Mouse (Mus musculus): ENCODE measurements around the gene Ankrd44.

Gene Ankrd44

GRCm38 (mm10) chr1:54882856-54883467, 43.2 kb downstream of the Ankrd44 start:
- no peak for DNase-seq

GRCm38 (mm10) chr1:54881523-54881922, 44.7 kb downstream of the Ankrd44 start:
- no peak for DNase-seq

- no peak for DNase-seq
Observed at GRCm38 (mm10) chr1:54877423-54878073, 48.6 kb downstream of the Ankrd44 start.

GRCm38 (mm10) chr1:54877014-54877413, 49.2 kb downstream of the Ankrd44 start:
- no peak for DNase-seq

- no peak for DNase-seq
Observed at GRCm38 (mm10) chr1:54874094-54874493, 52.1 kb downstream of the Ankrd44 start.

GRCm38 (mm10) chr1:54872857-54873616, 53.1 kb downstream of the Ankrd44 start:
- no peak for DNase-seq

- no peak for DNase-seq
Observed at GRCm38 (mm10) chr1:54871321-54871720, 54.9 kb downstream of the Ankrd44 start.

GRCm38 (mm10) chr1:54870634-54871033, 55.6 kb downstream of the Ankrd44 start:
- no peak for DNase-seq

- DNase-seq: no peak
Observed at GRCm38 (mm10) chr1:54867226-54867625, 59.0 kb downstream of the Ankrd44 start.

GRCm38 (mm10) chr1:54866131-54866530, 60.1 kb downstream of the Ankrd44 start:
- no peak for DNase-seq

GRCm38 (mm10) chr1:54864928-54865652, 61.1 kb downstream of the Ankrd44 start:
- no peak for DNase-seq

GRCm38 (mm10) chr1:54860361-54860760, 65.8 kb downstream of the Ankrd44 start:
- DNase-seq: no peak

- DNase-seq: no peak
Observed at GRCm38 (mm10) chr1:54859876-54860275, 66.3 kb downstream of the Ankrd44 start.

GRCm38 (mm10) chr1:54858898-54859297, 67.3 kb downstream of the Ankrd44 start:
- DNase-seq: no peak

GRCm38 (mm10) chr1:54856502-54856901, 69.7 kb downstream of the Ankrd44 start:
- DNase-seq: no peak

GRCm38 (mm10) chr1:54855970-54856369, 70.2 kb downstream of the Ankrd44 start:
- no peak for DNase-seq

- no peak for DNase-seq
Observed at GRCm38 (mm10) chr1:54854388-54854787, 71.8 kb downstream of the Ankrd44 start.

- no peak for DNase-seq
Observed at GRCm38 (mm10) chr1:54853311-54854000, 72.7 kb downstream of the Ankrd44 start.

- DNase-seq: no peak
Observed at GRCm38 (mm10) chr1:54851610-54852009, 74.6 kb downstream of the Ankrd44 start.

- no peak for DNase-seq
Observed at GRCm38 (mm10) chr1:54850077-54850476, 76.1 kb downstream of the Ankrd44 start.

- no peak for DNase-seq
Observed at GRCm38 (mm10) chr1:54847238-54847637, 78.9 kb downstream of the Ankrd44 start.

GRCm38 (mm10) chr1:54846346-54847000, 79.7 kb downstream of the Ankrd44 start:
- no peak for DNase-seq

Measured in cerebellum, postnatal 25 days (tissue).